Mouse (Mus musculus) ZHBTc4 (cell line): ENCODE results near the gene Tstd1.

Experiments
- DNase-seq: peaks from one replicate; pipeline ENCODE4 v3.0.0-alpha.2; 2011; ENCODE audit warnings: low read depth, low spot score

The Tstd1 gene

GRCm38 (mm10) chr1:171418660-171419059, at the start of gene Tstd1:
Gene Tstd1 (plus strand): TSS chr1:171418872.
- no peak for DNase-seq

- DNase-seq = no peak
Measured at GRCm38 (mm10) chr1:171369845-171370556, 48.7 kb upstream of the Tstd1 start, which contains the start of gene Nectin4. Gene Nectin4 (plus strand): TSS chr1:171370099.

- peak; percentile 50 for DNase-seq
Measured at GRCm38 (mm10) chr1:171372880-171373279, 45.8 kb upstream of the Tstd1 start.

- no peak for DNase-seq
Measured at GRCm38 (mm10) chr1:171373946-171374345, 44.7 kb upstream of the Tstd1 start.

- no peak for DNase-seq
Measured at GRCm38 (mm10) chr1:171375646-171376097, 43.0 kb upstream of the Tstd1 start.

- no peak for DNase-seq
Measured at GRCm38 (mm10) chr1:171378298-171378697, 40.4 kb upstream of the Tstd1 start.

GRCm38 (mm10) chr1:171379935-171380599, 38.6 kb upstream of the Tstd1 start:
- DNase-seq = peak; percentile 90

- DNase-seq = no peak
Measured at GRCm38 (mm10) chr1:171382096-171382620, 36.5 kb upstream of the Tstd1 start.

- DNase-seq = peak; percentile 39
Measured at GRCm38 (mm10) chr1:171384361-171384760, 34.3 kb upstream of the Tstd1 start.

- no peak for DNase-seq
Measured at GRCm38 (mm10) chr1:171385171-171385570, 33.5 kb upstream of the Tstd1 start.

GRCm38 (mm10) chr1:171387099-171387498, 31.6 kb upstream of the Tstd1 start:
- DNase-seq = peak; percentile 68

- no peak for DNase-seq
Measured at GRCm38 (mm10) chr1:171388376-171389102, 30.1 kb upstream of the Tstd1 start, which contains the start of gene Arhgap30. Gene Arhgap30 (plus strand): TSS chr1:171388954.

- no peak for DNase-seq
Measured at GRCm38 (mm10) chr1:171390101-171390500, 28.6 kb upstream of the Tstd1 start.

- DNase-seq = peak; percentile 85
Measured at GRCm38 (mm10) chr1:171401821-171402220, 16.9 kb upstream of the Tstd1 start.

GRCm38 (mm10) chr1:171402991-171403390, 15.7 kb upstream of the Tstd1 start:
- peak; percentile 61 for DNase-seq

GRCm38 (mm10) chr1:171407263-171407662, 11.4 kb upstream of the Tstd1 start:
- DNase-seq = no peak

- DNase-seq = no peak
Measured at GRCm38 (mm10) chr1:171410231-171410630, 8.4 kb upstream of the Tstd1 start.

GRCm38 (mm10) chr1:171410947-171411484, 7.7 kb upstream of the Tstd1 start, which contains the start of gene Usf1:
Gene Usf1 (plus strand): TSS chr1:171411313.
- DNase-seq = peak; percentile 98

GRCm38 (mm10) chr1:171411492-171411941, 7.2 kb upstream of the Tstd1 start:
- no peak for DNase-seq

- peak; percentile 62 for DNase-seq
Measured at GRCm38 (mm10) chr1:171412001-171412441, 6.7 kb upstream of the Tstd1 start.

GRCm38 (mm10) chr1:171412446-171412845, 6.2 kb upstream of the Tstd1 start:
- DNase-seq = no peak
